Mouse (Mus musculus) midbrain, embryonic 11.5 days (tissue): ENCODE results near the gene Rcan1. TPM values are rescaled to one million over a fixed set of nuclear protein-coding genes. Genes with fewer than 3 reads are reported as not detected.

Experiments used
- ATAC-seq: fragments of 200-750 bp; cut with Nextera tagmentation; 2 replicates; pipeline ENCODE4 v1.8.0; 2017; ENCODE audit warnings: moderate TSS enrichment, moderate library complexity; ENCODE audit not compliant: low FRiP score
- DNase-seq: peaks from one replicate; pipeline ENCODE4 v3.0.0; 2015; ENCODE audit warnings: low spot score; ENCODE audit errors: missing footprints
- H3K27ac ChIP-seq: fragments of 300-500 bp; sonication (generic); 2 replicates; pipeline ENCODE4 v1.5.1; 2014; ENCODE audit warnings: low read depth, low read length
- H3K27me3 ChIP-seq: fragments of 300-500 bp; sonication (generic); 2 replicates; pipeline ENCODE4 v1.6.1; 2014; ENCODE audit warnings: mild to moderate bottlenecking, low read length, moderate library complexity, mixed read lengths; ENCODE audit not compliant: control insufficient read depth, insufficient read depth
- H3K36me3 ChIP-seq: fragments of 300-500 bp; sonication (generic); 2 replicates; pipeline ENCODE4 v1.6.1; 2014; ENCODE audit warnings: mild to moderate bottlenecking, low read length, moderate library complexity, mixed read lengths; ENCODE audit not compliant: control insufficient read depth, insufficient read depth
- H3K4me1 ChIP-seq: fragments of 300-500 bp; sonication (generic); 2 replicates; pipeline ENCODE4 v1.6.1; 2014; ENCODE audit warnings: low read length; ENCODE audit not compliant: control insufficient read depth, insufficient read depth
- H3K4me2 ChIP-seq: fragments of 300-500 bp; sonication (generic); 2 replicates; pipeline ENCODE4 v1.6.1; 2014; ENCODE audit warnings: mild to moderate bottlenecking, moderate library complexity
- H3K4me3 ChIP-seq: fragments of 300-500 bp; sonication (generic); 2 replicates; pipeline ENCODE4 v1.5.1; 2014; ENCODE audit warnings: low read depth, low read length
- H3K9ac ChIP-seq: fragments of 300-500 bp; sonication (generic); 2 replicates; pipeline ENCODE4 v1.6.1; 2014; ENCODE audit warnings: low read length
- H3K9me3 ChIP-seq: fragments of 300-500 bp; sonication (generic); 2 replicates; pipeline ENCODE4 v1.6.1; 2016; ENCODE audit warnings: low read length; ENCODE audit not compliant: control insufficient read depth
- whole genome bisulfite sequencing: fragments of 180-500 bp; shearing (Covaris S2); extraction: QIAGEN DNeasy Blood & Tissue Kit; methylation state at CpG from one replicate; pipeline ENCODE4 v1.1.7; 2014; 5-methylcytosine and 5-hydroxymethylcytosine counted together
- polyA plus RNA-seq: library from polyadenylated mRNA; unstranded; fragments of >200 nt; fragmentation: Nextera tagmentation; extraction: Ambion mirVana; gene quantifications from 2 replicates; pipeline ENCODE4 v1.2.1, GENCODE M21; 2014

Gene Rcan1
- polyA plus RNA-seq, 1 experiment from 2014 or later: 40.7 TPM

GRCm38 (mm10) chr16:92393732-92394131 lies 76.9 kb downstream of the Rcan1 start:
- WGBS: 96% methylated on average over 3 of the region's 3 CpGs
- H3K4me2 ChIP-seq: no peak overlapping the region
- no peak overlapping the region for H3K27ac ChIP-seq
- H3K4me1 ChIP-seq: peaks cover 2% of the 10 kb centered on the region; the same call in 1 of the 2 replicates
- DNase-seq: no peak
- H3K4me3 ChIP-seq: no peak overlapping the region
- H3K27me3 ChIP-seq: peaks cover 3% of the 10 kb centered on the region; the same call in 1 of the 2 replicates
- ATAC-seq: no peak
- H3K36me3 ChIP-seq: no peaks in the 10 kb centered on the region; the same call in 1 of the 2 replicates
- H3K9ac ChIP-seq: no peak overlapping the region
- no peaks in the 10 kb centered on the region for H3K9me3 ChIP-seq

DNA sequence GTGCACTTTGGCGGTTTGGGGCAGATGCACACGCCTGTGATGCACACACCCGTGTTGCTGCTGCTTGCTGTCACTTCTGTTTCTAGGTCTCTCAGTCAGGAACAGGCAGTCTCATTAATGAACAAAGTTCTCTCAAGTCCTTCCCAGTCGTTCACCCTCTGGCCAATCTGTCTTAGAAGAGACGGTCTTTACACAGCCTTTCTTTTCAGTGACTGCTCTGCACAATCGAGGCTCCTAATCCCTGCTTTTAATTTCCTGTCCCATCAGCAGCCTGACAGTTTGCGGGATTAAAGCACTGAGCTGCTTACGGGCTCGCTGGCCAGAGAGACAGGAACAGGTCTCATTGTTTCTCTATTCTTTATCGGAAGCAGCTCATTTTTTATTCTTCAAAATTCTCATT lies 83.0 kb downstream of the Rcan1 start:
- Histone ChIP-seq H3K4me3 (no peak overlapping the region), H3K27me3 (no peaks in the 10 kb centered on the region), H3K9me3 (no peaks in the 10 kb centered on the region), H3K4me2 (no peak overlapping the region), H3K27ac (no peak overlapping the region), H3K9ac (no peak overlapping the region), H3K4me1 (peaks cover 2% of the 10 kb centered on the region; the same call in 1 of the 2 replicates), H3K36me3 (no peaks in the 10 kb centered on the region)
- ATAC-seq: no peak
- peak; percentile 87 for DNase-seq
- 22% methylated on average over 10 of the region's 10 CpGs for WGBS

DNA sequence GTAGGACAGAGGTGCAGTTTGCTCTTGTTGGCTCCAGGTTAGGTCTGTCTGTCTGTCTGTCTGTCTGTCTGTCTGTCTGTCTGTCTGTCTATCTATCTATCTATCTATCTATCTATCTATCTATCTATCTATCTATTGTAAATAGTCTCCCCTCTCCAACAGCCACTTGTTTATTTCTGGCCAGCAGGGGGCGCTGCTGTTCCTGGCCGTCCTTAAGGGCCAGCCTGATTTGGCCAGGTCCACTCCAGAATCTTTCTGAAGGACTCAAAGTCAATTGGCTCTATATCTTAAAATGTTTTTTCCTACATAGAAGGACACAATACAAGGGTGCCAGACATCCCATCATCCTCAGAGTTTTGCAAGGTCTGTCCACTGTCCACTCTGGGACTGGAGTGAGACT lies 85.6 kb downstream of the Rcan1 start:
- no peak overlapping the region for H3K4me3 ChIP-seq

GRCm38 (mm10) chr16:92383412-92383811 lies 87.3 kb downstream of the Rcan1 start:
- ATAC-seq (no peak), DNase-seq (no peak)
- Histone ChIP-seq H3K4me1 (peaks cover 2% of the 10 kb centered on the region; the same call in 1 of the 2 replicates), H3K27me3 (no peaks in the 10 kb centered on the region), H3K4me2 (no peak overlapping the region), H3K4me3 (no peak overlapping the region), H3K36me3 (no peaks in the 10 kb centered on the region), H3K9ac (no peak overlapping the region), H3K9me3 (no peaks in the 10 kb centered on the region), H3K27ac (no peak overlapping the region)

More for the DNA sequence above, 85.6 kb downstream of the Rcan1 start:
- DNase-seq: peak; percentile 94
- H3K27me3 ChIP-seq: no peaks in the 10 kb centered on the region
- ATAC-seq: no peak
- peaks cover 2% of the 10 kb centered on the region; the same call in 1 of the 2 replicates for H3K4me1 ChIP-seq
- H3K36me3 ChIP-seq: no peaks in the 10 kb centered on the region
- H3K9me3 ChIP-seq: no peaks in the 10 kb centered on the region
- 11% methylated on average over 2 of the region's 2 CpGs for WGBS
- H3K27ac ChIP-seq: no peak overlapping the region
- H3K4me2 ChIP-seq: no peak overlapping the region
- no peak overlapping the region for H3K9ac ChIP-seq

- Histone ChIP-seq H3K9me3 (no peaks in the 10 kb centered on the region), H3K27me3 (no peaks in the 10 kb centered on the region), H3K4me3 (no peak overlapping the region), H3K9ac (no peak overlapping the region), H3K4me2 (no peak overlapping the region), H3K36me3 (no peaks in the 10 kb centered on the region), H3K27ac (no peak overlapping the region), H3K4me1 (peaks cover 2% of the 10 kb centered on the region; the same call in 1 of the 2 replicates)
- 53% methylated on average over 6 of the region's 6 CpGs for WGBS
- ATAC-seq (no peak), DNase-seq (no peak)
Measured at GRCm38 (mm10) chr16:92382508-92382907, 88.2 kb downstream of the Rcan1 start.

GRCm38 (mm10) chr16:92381092-92381491 lies 89.6 kb downstream of the Rcan1 start:
- ATAC-seq (no peak), DNase-seq (no peak)
- Histone ChIP-seq H3K9me3 (no peaks in the 10 kb centered on the region), H3K4me1 (no peaks in the 10 kb centered on the region), H3K36me3 (no peaks in the 10 kb centered on the region), H3K4me3 (no peak overlapping the region), H3K9ac (no peak overlapping the region), H3K4me2 (no peak overlapping the region), H3K27ac (no peak overlapping the region), H3K27me3 (no peaks in the 10 kb centered on the region)
- WGBS: 79% methylated on average over 6 of the region's 6 CpGs

DNA sequence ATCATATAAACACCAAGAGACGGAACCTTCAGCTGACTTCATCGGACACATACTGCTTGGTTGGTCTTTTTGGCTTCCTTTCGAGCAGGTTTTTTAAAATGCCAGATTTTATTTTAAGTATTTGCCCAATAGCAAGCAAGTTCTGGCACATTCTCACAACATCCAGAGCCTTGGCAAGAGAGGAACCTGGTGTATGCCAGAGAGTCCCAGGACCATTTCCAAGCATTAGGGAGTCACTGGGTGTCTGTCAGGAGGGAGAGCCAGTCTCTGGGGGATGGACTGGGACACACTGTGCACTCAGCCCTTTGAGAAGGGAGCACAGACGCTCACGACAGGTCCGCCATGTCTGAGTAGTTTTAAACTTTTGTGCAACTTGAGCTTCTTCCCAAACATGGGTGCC lies 93.7 kb downstream of the Rcan1 start:
- Histone ChIP-seq H3K9me3 (no peaks in the 10 kb centered on the region), H3K4me3 (no peak overlapping the region), H3K27ac (no peak overlapping the region), H3K27me3 (no peaks in the 10 kb centered on the region), H3K4me2 (no peak overlapping the region), H3K4me1 (peaks cover 12% of the 10 kb centered on the region), H3K36me3 (no peaks in the 10 kb centered on the region), H3K9ac (no peak overlapping the region)
- DNase-seq: no peak
- 89% methylated on average over 6 of the region's 6 CpGs for WGBS
- no peak for ATAC-seq

- ATAC-seq (no peak), DNase-seq (no peak)
- no peaks in the 10 kb centered on the region for H3K27me3 ChIP-seq
- no peaks in the 10 kb centered on the region for H3K9me3 ChIP-seq
- H3K4me3 ChIP-seq: no peak overlapping the region
- H3K4me1 ChIP-seq: peaks cover 17% of the 10 kb centered on the region
- WGBS: 49% methylated on average over 5 of the region's 5 CpGs
- H3K36me3 ChIP-seq: no peaks in the 10 kb centered on the region
- no peak overlapping the region for H3K9ac ChIP-seq
- no peak overlapping the region for H3K4me2 ChIP-seq
- no peak overlapping the region for H3K27ac ChIP-seq
Measured at GRCm38 (mm10) chr16:92371623-92372022, 99.0 kb downstream of the Rcan1 start.

- Histone ChIP-seq H3K27me3 (no peaks in the 10 kb centered on the region), H3K4me3 (no peak overlapping the region), H3K36me3 (no peaks in the 10 kb centered on the region), H3K4me2 (no peak overlapping the region), H3K9me3 (no peaks in the 10 kb centered on the region), H3K27ac (no peak overlapping the region), H3K4me1 (peaks cover 19% of the 10 kb centered on the region), H3K9ac (no peak overlapping the region)
- 51% methylated on average over 2 of the region's 2 CpGs for WGBS
- DNase-seq (no peak), ATAC-seq (no peak)
Measured at GRCm38 (mm10) chr16:92369260-92369659, 101.4 kb downstream of the Rcan1 start.
